Mouse (Mus musculus) telencephalon, adult 2 months (tissue): Measurements from ENCODE around the gene Cyp2d10.
A peak's percentile ranks its signal among the peaks of the same experiment; 100 is the strongest.
"Not testable (repeated sequence)": the region's sequence is repeated elsewhere in the genome, so short reads cannot be mapped to it uniquely, and the experiment has no call there.

Experiments
- DNase-seq: peaks from one replicate; pipeline ENCODE4 v3.0.0-alpha.2; 2011; ENCODE audit warnings: low read depth, low spot score

Gene Cyp2d10

GRCm38 (mm10) chr15:82401516-82401915, 5.5 kb downstream of the Cyp2d10 start:
- no peak for DNase-seq

DNA sequence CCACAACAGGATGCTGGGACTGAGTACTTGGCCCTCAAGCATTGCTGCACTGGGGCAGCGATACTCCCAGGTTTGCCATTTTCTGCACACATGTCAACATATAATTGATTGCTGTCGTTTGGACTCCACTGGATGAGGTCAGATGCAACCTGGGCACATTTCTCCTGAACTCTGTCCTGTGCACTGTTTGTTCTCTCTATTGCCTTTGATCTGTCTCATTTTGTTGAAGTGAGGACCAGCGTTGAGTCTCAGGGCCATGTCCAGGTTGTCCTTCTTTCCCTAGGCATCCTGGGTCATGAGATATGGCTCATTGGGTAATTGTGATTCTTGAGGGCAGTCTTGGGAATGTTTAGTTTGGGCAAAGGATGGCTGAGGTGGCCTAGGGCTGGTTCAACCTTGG, 11.0 kb downstream of the Cyp2d10 start:
- DNase-seq = not testable (repeated sequence)

- not testable (repeated sequence) for DNase-seq
Observed at GRCm38 (mm10) chr15:82393922-82394321, 13.1 kb downstream of the Cyp2d10 start, which contains the start of gene Cyp2d11. Cyp2d11 (minus strand) TSS chr15:82394022.

- not testable (repeated sequence) for DNase-seq
Observed at GRCm38 (mm10) chr15:82389916-82390315, 17.1 kb downstream of the Cyp2d10 start.

- DNase-seq = no peak
Observed at GRCm38 (mm10) chr15:82385729-82386128, 21.3 kb downstream of the Cyp2d10 start.

DNA sequence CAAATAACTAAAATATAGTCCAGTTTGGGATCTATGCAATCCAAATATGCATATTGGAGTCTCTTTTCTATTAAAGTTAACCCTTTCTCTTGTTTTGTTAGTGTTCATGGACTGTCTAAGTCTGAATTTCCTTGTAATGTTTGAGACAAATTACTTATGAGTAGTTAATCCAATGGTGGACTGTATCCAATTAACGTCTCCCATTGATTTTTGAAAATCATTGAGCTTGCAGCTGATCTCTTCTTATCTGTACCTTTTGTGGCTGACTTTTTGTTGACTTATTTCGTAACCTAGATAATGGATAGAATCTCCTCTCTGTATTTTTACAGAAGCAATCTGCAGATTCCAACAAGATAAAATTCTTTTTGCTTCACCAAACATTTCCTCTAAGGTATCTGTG, 24.6 kb downstream of the Cyp2d10 start:
- no peak for DNase-seq

- no peak for DNase-seq
Observed at GRCm38 (mm10) chr15:82380714-82381062, 26.3 kb downstream of the Cyp2d10 start.

DNA sequence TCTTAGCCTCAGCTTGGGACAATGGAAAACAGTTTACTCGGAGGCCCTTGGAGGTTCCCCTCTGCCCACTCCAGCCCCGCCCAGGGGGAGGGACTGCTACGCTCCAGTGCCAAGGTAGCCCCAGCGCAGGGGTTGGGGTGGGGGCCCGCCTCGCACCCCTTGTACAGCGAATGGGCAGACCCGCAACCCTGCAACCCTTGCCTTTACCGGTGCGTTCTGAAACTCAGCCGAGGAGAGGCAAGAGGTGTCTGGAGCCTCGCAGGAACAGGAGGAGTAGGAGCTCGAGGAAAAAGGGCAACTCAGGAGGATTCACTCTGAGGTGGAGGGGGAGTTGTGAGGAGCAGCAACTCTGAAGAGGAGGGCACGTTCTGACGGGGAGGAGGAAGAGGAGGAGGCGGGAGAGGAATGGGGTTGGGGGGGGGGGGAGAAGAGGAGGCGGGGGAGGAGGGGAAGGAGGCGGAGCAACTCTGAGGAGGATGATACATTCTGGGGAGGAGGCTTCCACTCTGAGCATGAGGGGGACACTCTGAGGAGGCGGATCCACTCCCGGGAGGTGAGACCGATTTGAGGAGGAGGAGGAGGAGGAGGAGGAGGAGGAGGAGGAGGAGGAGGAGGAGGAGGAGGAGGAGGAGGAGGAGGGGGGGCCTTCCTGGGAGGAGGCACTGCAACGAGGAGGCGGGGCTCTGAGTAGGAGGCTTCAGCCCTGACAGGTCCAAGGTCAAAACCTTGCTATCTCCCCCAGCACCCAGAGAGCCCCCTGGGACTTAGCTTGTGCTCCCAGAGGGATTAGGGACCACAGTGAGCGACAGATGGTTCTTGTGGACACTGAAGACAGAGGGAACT, 26.9 kb downstream of the Cyp2d10 start, which contains the start of gene Cyp2d22:
Gene Cyp2d22, minus strand, starts transcription at position 390 of the 843 bp plus-strand sequence.
- DNase-seq = peak; percentile 6

DNA sequence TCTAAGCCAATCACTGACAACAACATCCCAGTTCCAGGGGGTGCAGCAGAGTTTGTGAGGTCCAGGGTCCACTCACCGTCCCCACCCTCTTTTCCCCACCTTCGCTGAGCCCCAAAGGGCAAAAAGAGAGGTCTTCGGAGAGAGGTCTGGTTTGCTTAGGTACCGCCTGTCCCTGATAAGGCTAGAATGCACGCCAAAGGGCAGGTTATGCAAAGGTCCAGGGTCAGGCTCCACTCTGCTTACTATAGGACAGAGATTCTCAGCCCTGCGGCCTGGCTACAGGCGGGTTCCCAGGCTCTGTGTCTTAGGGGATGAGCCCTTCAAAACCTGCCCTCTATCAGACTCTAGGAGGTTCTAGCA, 27.5 kb downstream of the Cyp2d10 start:
- no peak for DNase-seq

- DNase-seq = no peak
Observed at GRCm38 (mm10) chr15:82378261-82379180, 28.5 kb downstream of the Cyp2d10 start.

- no peak for DNase-seq
Observed at GRCm38 (mm10) chr15:82377701-82378100, 29.3 kb downstream of the Cyp2d10 start.

- DNase-seq = peak; percentile 79
Observed at GRCm38 (mm10) chr15:82376393-82377138, 30.4 kb downstream of the Cyp2d10 start.

DNA sequence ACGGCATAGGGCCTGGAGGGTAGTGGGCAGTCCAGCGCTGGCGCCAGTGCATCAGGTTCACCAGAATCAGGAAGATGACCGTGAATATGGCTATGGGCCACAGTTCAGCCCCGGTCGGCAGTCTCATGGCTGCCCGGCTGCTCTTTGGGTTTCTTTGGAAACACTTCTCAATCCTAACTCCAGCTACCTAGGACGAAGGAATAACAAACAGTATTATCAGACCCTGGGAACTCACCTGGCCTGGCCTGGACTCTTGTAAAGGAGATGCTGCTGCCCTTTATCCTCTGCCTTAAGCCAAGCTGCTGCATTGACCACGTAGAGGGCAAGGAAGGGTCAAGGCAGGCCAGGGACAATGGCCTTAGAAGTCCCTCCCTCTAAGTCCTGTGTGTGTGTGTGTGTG, 31.1 kb downstream of the Cyp2d10 start:
- no peak for DNase-seq

DNA sequence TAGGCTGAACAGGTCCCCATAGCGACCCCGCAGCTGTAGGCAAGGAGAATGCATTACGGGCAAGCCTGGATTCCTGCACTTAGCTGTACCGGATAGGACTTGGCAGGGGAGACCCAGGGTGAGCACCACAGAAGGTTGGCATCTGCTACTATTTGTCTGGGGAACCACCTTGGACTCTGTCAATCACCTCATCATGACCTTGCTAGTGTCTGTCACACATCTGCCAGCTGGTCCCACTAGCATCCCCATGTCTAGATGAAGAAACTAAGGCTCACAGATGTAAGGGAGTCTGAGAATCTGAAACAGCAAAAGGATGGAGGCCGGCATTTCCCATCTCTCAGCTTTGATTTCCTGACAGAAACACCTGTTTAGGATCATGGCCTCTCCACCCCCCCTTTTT, 32.6 kb downstream of the Cyp2d10 start:
- DNase-seq = no peak

DNA sequence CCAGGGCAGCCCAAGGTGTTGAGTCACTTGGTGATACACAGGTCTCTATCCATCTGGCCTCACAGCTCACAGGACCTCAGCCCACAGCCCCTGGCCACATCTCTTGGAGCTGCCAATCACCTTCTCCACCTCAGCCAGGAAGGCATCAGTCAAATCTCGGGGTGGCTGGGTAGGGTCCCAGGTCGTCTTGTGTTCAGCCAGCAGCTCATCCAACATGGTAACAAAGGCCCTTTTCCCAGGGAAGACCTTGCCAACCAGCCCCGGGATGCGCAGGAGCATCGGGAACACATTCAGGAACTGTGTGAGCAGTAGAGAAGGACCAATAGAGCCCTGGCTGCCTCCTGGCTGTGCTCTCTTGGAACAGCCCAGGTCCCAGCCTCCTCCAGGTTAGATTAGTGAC, 34.0 kb downstream of the Cyp2d10 start:
- no peak for DNase-seq

DNA sequence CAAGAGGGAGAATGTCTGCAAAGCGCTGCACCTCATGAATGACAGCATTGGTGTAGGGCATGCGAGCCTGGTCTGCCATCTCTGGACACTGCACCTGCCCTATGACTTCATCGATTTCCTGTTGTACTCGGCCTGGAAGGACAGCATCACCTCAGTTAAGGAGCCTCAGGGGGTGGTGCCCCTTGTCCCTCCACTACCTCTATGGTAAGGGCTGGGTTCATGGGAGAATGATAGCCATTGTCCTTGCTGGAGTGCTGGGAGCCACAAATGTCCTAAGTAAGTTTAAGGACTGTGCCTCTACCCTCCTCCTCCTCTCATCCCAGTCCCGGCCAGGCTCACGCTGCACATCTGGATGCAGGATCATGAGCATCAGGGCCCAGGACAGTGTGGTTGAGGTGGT, 34.5 kb downstream of the Cyp2d10 start:
- no peak for DNase-seq

DNA sequence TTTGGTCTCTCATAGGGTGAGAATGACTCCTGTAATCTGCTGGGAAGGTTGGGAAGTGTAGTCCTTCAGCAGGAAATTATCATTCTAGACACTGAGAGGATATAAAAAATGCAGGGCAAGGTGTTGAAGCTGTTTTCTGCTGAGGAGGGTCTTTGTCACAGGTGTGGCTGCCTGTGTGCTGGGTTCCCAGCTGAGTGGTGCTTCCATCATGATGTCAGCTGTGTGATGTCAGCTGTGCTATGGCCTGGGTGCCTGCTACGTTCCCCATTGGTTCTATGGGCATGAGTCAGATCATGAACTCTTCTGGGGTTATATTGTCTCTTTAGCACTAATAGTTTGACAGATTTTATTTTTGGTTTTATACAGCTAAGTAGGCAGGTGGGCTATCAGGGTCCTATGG, 38.1 kb downstream of the Cyp2d10 start:
- DNase-seq = no peak

- no peak for DNase-seq
Observed at GRCm38 (mm10) chr15:82368146-82368545, 38.8 kb downstream of the Cyp2d10 start.

DNA sequence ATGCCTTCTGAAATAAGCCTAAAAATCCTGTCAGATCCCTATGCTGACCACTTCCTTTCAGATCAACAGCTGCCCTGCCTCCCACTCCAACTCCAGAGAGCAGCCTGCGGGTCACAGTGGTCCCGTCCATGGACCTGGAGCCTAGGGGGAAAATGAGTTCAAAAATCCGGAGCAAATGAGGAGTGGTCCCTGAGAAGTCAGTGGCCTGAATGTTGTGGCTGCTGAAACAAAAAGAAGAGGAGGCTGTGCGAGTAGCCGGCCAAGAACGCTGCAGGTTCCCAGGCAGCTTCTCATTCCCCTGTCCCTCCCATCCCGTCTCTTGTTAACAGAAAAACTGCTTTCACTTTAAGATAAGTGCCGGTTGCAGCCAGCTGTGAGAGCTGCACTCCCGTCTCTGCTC, 42.4 kb downstream of the Cyp2d10 start:
- DNase-seq = not testable (repeated sequence)

DNA sequence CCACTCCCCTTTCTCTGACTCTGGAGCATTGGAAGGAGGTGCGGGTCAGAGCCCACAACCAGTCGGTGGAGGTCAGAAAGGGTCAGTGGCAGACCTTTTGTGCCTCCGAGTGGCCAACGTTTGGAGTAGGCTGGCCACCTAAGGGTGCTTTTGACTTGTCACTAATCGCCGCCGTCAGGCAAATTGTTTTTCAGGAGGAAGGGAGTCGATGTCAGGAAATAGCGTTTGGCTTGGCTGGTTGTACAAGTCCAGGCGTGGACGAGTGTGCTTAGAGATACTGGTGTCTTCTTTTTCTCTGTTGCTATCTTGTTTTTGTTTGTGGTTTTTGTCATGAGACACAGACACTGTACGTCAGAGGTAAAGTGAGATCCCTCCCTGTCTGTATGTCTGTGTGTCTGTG, 43.2 kb downstream of the Cyp2d10 start:
- DNase-seq = not testable (repeated sequence)

DNA sequence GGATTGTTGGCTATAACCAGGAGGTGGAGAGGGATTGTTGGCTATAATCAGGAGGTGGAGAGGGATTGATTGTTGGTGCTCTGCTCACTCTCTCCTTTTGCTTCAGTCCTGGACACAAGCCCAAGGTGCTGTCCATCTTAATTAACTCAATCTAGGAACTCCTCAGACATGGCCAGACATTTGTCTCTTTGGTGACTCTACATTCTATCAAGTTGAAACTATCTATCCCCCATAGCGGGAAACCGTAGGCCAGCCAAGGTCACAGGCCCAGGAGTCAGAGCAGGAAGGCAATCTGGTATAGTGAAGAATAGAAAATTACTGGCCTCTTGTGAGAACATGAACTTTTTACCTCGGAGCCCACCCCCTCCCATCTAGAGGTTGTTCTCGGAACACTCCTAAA, 44.8 kb downstream of the Cyp2d10 start:
- DNase-seq = no peak
